Comparison of ENCODE assay signal across 12 mouse cellular contexts in genomic region chr17:39010675-39011638, GRCm38 (mm10). TPM values are rescaled to one million over a fixed set of nuclear protein-coding genes. Genes with fewer than 3 reads are reported as not detected.
DNase-seq lines count a peak whose midpoint lies in the region; ATAC-seq lines count a peak whose summit lies in the region.
"Had no signal": no experiment of that assay in that cellular context is flagged by ENCODE, and none has a peak within 500 bp of the region (broad histone marks: within the 10 kb centered on the region; RNA-seq: fewer than 3 reads in every experiment).

No protein-coding gene starts in this region.

- no peak for DNase-seq in heart, postnatal 36 days
- DNase-seq in embryo, embryonic 10 days (ENCODE audit: low spot score) = peak; percentile 5
- DNase-seq in hindbrain, embryonic 11.5 days (ENCODE audit: low spot score) = peak; percentile 5
- peak; percentile 23 for DNase-seq in midbrain, embryonic 14.5 days
- DNase-seq in lung, postnatal 14 days = no peak
- DNase-seq in right cerebral cortex, adult 2 months (ENCODE audit: low spot score in 2 of 2) = no peak
- no peak for DNase-seq in left cerebral cortex, adult 18-20 months (ENCODE audit: low spot score in 2 of 2)
- DNase-seq: kidney, adult 18-20 months; layer of hippocampus, adult 9-11 months had no signal

- H3K9ac ChIP-seq in heart, embryonic 13.5 days = 0 out of 2 replicates have a peak overlapping the region, but pooled peaks have one; percentile 19
- H3K9ac ChIP-seq in hindbrain, embryonic 11.5 days (ENCODE audit: low read depth, low read length) = no peak overlapping the region
- H3K9ac ChIP-seq in midbrain, embryonic 14.5 days (replicated peaks; ENCODE audit: low read length) = 0 out of 2 replicates have a peak overlapping the region, but pooled peaks have one; percentile 26
- H3K9ac ChIP-seq: lung, embryonic 15.5 days had no signal

- H3K4me1 ChIP-seq in heart, embryonic 13.5 days = no peaks in the 10 kb centered on the region
- H3K4me1 ChIP-seq in hindbrain, embryonic 11.5 days (replicated peaks; ENCODE audit: control insufficient read depth, insufficient read depth, low read length) = no peaks in the 10 kb centered on the region
- H3K4me1 ChIP-seq in midbrain, embryonic 14.5 days (ENCODE audit: control insufficient read depth, insufficient read depth, low read length) = no peaks in the 10 kb centered on the region
- H3K4me1 ChIP-seq: lung, embryonic 15.5 days had no signal

- H3K4me2 ChIP-seq in heart, embryonic 13.5 days = peak overlapping the region; percentile 62
- H3K4me2 ChIP-seq in hindbrain, embryonic 11.5 days (replicated peaks; ENCODE audit: low read depth, low read length) = peak overlapping the region; percentile 23; the same call in 1 of the 2 replicates
- peak overlapping the region; percentile 56 for H3K4me2 ChIP-seq in midbrain, embryonic 14.5 days (ENCODE audit: low read length)
- H3K4me2 ChIP-seq: lung, embryonic 15.5 days had no signal

- intact Hi-C loops in heart, postnatal 36 days (cut with DNase I) = no loop called here

- peaks cover 8% of the 10 kb centered on the region; the same call in 1 of the 2 replicates for H3K9me3 ChIP-seq in heart, embryonic 13.5 days
- H3K9me3 ChIP-seq in hindbrain, embryonic 11.5 days (ENCODE audit: control insufficient read depth, low read length) = no peaks in the 10 kb centered on the region
- H3K9me3 ChIP-seq in midbrain, embryonic 14.5 days (ENCODE audit: control insufficient read depth, low read length) = no peaks in the 10 kb centered on the region
- H3K9me3 ChIP-seq: lung, embryonic 15.5 days had no signal

- no peaks in the 10 kb centered on the region for H3K36me3 ChIP-seq in heart, embryonic 13.5 days
- no peaks in the 10 kb centered on the region for H3K36me3 ChIP-seq in hindbrain, embryonic 11.5 days (ENCODE audit: control insufficient read depth, insufficient read depth, low read length)
- no peaks in the 10 kb centered on the region for H3K36me3 ChIP-seq in midbrain, embryonic 14.5 days (ENCODE audit: control insufficient read depth, insufficient read depth, low read length)
- H3K36me3 ChIP-seq: lung, embryonic 15.5 days had no signal

- H3K27ac ChIP-seq in heart, embryonic 13.5 days (replicated peaks) = no peak overlapping the region
- H3K27ac ChIP-seq in hindbrain, embryonic 11.5 days (ENCODE audit: low read depth, low read length) = no peak overlapping the region
- no peak overlapping the region for H3K27ac ChIP-seq in midbrain, embryonic 14.5 days (replicated peaks; ENCODE audit: low read depth, low read length)
- H3K27ac ChIP-seq: lung, embryonic 15.5 days had no signal

- peak overlapping the region; percentile 41 for H3K4me3 ChIP-seq in heart, embryonic 13.5 days
- H3K4me3 ChIP-seq in hindbrain, embryonic 11.5 days (ENCODE audit: low read depth, low read length) = no peak overlapping the region
- peak overlapping the region; percentile 36 for H3K4me3 ChIP-seq in midbrain, embryonic 14.5 days (replicated peaks; ENCODE audit: low read depth, low read length)
- H3K4me3 ChIP-seq: lung, embryonic 15.5 days had no signal

- ATAC-seq in heart, embryonic 13.5 days (ENCODE audit: extremely low read depth, insufficient number of reproducible peaks, low FRiP score, low TSS enrichment) = no peak
- ATAC-seq in hindbrain, embryonic 11.5 days (ENCODE audit: low FRiP score) = no peak
- ATAC-seq in midbrain, embryonic 14.5 days (ENCODE audit: low FRiP score, low TSS enrichment) = peak; percentile 60; the same call in 1 of the 2 replicates

- H3K27me3 ChIP-seq in heart, embryonic 13.5 days (replicated peaks) = no peaks in the 10 kb centered on the region
- no peaks in the 10 kb centered on the region for H3K27me3 ChIP-seq in hindbrain, embryonic 11.5 days (ENCODE audit: control insufficient read depth, insufficient read depth, low read length)
- H3K27me3 ChIP-seq in midbrain, embryonic 14.5 days (ENCODE audit: control insufficient read depth, insufficient read depth, low read length) = no peaks in the 10 kb centered on the region
- H3K27me3 ChIP-seq: lung, embryonic 15.5 days had no signal

- 33% methylated on average over 30 of the region's 30 CpGs for WGBS in heart, embryonic 13.5 days
- 43% methylated on average over 29 of the region's 30 CpGs for WGBS in hindbrain, embryonic 11.5 days
- 40% methylated on average over 30 of the region's 30 CpGs for WGBS in midbrain, embryonic 14.5 days

RNA-seq across cellular contexts. Expression of gene Esp24, which starts 25.5 kb away (rescaled TPM):
- not detected in 2 replicates for polyA plus RNA-seq in heart, embryonic 13.5 days (2015; fragmentation: Nextera tagmentation; extraction: Ambion mirVana)
- total RNA-seq in heart, postnatal 36 days (2021) = not detected
- polyA plus RNA-seq in hindbrain, embryonic 11.5 days (2014; fragmentation: Nextera tagmentation; extraction: Ambion mirVana) = not detected in 2 replicates
- not detected in 2 replicates for polyA plus RNA-seq in midbrain, embryonic 14.5 days (2014; fragmentation: Nextera tagmentation; extraction: Ambion mirVana)
- total RNA-seq in left cerebral cortex, adult 18-20 months (2021) = not detected
- polyA plus RNA-seq: C2C12; lung, embryonic 15.5 days had no signal

RNA-seq across cellular contexts. Expression of gene Gm21903, which starts 32.2 kb away (rescaled TPM):
- not detected in 2 replicates for polyA plus RNA-seq in heart, embryonic 13.5 days (2015; fragmentation: Nextera tagmentation; extraction: Ambion mirVana)
- not detected for total RNA-seq in heart, postnatal 36 days (2021)
- polyA plus RNA-seq in hindbrain, embryonic 11.5 days (2014; fragmentation: Nextera tagmentation; extraction: Ambion mirVana) = not detected in 2 replicates
- polyA plus RNA-seq in midbrain, embryonic 14.5 days (2014; fragmentation: Nextera tagmentation; extraction: Ambion mirVana) = not detected in 2 replicates
- not detected for total RNA-seq in left cerebral cortex, adult 18-20 months (2021)
- polyA plus RNA-seq: C2C12; lung, embryonic 15.5 days had no signal

Comparison
In these comparisons a context has a peak if more than half of its experiments do, and no peak if none do; other contexts are left out.
1. DNase-seq: peak in embryo, embryonic 10 days (single experiment), hindbrain, embryonic 11.5 days (single experiment) and midbrain, embryonic 14.5 days (single experiment); none in heart, postnatal 36 days (0 of 2), lung, postnatal 14 days (single experiment), right cerebral cortex, adult 2 months (0 of 2) and left cerebral cortex, adult 18-20 months (0 of 2).
2. Peak in every context shown above with its lines, with median percentiles within 50 percentile points of each other: H3K4me2 ChIP-seq.